Mouse (Mus musculus) retina, postnatal 1 day (tissue): Measurements from ENCODE around the gene Gm20388.

Source experiments
- DNase-seq: peaks from one replicate; pipeline ENCODE4 v3.0.0-alpha.2; 2012

Gene Gm20388

DNA sequence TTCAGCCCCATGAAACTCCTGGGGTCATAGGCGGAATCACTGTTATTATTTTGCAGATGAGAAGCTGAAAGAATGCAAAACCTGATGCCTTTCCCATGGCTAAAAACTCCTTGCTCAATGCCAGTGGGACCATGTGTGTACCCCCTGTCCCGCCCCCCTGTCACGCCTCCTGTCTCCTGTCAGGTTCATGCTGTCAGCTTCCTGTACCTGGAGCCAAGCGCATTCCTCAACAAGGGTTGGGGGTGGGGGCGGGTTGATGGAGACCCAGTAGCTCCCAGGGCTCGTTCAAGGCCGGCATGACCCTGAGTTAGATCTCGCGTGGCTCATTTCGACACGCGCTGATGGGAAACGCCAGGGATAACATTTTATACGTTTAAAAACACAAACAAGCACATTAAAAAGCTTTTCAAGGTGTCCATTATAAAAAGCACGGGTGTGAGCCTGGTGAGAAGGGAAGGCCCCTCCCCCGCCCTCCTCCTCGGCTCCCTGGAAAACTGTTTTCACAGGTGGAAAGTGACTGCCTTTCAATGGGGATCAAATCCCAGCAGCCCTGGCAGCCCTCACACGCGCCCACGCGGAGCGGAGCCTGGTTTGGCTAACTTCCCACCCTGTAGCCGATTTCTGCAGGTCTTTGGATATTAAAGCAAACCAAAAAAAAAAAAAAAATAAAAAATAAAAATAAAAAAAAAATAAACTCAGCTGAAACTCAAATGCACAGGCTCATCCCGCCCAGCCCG lies 1563.7 kb downstream of the Gm20388 start:
- no peak for DNase-seq

DNA sequence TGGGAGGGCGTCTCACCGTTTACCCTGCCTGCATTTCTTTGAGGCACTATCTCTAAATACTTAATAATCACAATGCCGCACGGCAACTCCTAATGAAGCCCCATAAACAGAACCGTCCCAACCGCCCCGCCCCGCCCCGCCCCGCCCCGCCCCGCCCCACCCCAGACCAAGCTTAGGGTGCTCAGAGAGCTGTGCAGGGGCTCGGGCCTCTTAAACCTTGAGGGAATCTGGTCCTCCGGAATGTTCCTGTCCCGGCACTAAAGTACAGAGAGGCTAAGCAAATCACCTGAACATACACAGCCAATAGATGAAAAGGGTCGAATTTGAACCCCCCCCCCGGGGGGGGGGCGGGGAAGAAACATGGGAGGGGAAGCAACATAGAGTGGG lies 1564.2 kb downstream of the Gm20388 start:
- no peak for DNase-seq

DNA sequence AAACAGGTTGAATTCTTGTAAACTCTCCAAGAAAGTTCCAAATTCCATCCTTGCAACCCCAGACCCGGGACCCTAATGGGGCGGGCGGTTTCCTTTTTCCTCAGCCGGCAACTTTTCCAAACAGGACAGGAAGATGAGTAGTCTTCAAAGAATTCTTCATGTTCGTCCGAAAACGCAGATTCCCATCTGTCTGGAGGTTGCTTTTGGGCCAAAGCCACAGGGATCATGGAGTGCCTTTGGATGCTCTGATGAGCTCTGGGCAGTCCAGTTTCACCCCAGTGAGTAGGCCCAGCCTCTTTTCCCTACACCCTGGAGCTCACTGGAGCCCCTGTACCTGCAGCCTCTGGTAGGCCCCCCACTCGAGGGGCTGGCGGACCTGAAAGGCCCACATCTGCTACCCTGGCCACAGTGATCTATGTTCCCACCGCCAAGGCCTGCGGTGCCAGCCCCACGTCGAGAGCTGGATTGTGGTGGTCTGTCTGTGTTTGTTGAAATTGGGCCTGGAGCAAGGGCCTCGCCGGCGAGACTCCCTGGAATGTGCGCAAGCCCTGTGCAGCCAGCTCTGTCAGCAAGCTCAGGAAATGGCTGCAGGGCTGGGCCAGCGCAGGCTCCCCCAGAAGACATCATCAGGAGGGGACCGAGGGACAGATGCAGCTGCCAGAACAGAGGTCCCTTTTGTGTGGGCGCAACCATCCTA lies 1567.4 kb downstream of the Gm20388 start:
- DNase-seq = no peak

DNA sequence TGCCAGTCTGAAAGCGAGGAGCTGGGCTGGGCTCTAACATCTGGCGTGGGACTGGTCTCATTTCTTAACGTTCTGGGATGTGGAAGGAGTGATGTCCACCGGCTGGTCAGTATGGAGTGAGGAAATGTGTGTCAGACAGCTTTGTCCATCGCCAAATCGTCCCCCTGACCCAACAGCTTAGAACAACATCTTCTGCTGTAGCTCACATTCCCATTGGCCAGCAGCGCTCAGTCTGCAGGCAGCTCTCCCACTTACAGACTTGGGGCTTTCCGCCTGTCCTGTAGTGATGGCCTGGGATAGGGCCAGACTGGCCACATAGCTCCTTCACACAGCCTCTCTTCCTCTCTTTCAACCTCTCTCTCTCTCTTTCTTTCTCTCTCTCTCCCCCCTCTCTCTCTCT lies 1568.5 kb downstream of the Gm20388 start:
- no peak for DNase-seq

DNA sequence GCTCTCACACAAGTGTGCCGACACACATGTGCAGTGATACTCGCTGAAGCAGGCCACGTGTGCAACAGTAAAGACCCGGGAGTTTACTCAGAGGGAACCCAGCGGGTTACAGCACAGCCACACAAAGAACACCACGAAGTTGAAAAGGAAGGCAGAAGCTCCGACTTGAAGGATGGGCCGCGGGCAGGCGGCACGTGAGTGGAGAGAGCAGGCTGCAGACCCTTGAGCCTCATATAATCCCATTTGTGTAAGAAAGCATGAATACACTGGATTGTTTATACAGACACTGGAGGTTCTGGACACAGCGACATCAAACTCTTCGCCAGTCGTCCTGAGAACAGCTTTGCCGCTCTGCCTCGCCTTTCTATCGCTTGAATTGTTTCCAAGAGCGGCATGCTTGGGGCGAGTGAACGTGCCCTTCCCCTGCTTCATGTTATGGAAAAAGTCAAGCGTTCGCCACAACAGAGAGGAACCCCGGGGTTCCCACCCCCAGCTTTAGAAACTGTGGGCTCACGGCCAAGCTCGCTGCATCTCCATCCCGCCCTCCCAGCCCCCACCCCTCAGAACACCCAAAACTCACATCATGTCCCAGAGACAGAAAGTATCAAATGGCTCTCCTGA lies 1569.9 kb downstream of the Gm20388 start:
- peak; percentile 47 for DNase-seq

DNA sequence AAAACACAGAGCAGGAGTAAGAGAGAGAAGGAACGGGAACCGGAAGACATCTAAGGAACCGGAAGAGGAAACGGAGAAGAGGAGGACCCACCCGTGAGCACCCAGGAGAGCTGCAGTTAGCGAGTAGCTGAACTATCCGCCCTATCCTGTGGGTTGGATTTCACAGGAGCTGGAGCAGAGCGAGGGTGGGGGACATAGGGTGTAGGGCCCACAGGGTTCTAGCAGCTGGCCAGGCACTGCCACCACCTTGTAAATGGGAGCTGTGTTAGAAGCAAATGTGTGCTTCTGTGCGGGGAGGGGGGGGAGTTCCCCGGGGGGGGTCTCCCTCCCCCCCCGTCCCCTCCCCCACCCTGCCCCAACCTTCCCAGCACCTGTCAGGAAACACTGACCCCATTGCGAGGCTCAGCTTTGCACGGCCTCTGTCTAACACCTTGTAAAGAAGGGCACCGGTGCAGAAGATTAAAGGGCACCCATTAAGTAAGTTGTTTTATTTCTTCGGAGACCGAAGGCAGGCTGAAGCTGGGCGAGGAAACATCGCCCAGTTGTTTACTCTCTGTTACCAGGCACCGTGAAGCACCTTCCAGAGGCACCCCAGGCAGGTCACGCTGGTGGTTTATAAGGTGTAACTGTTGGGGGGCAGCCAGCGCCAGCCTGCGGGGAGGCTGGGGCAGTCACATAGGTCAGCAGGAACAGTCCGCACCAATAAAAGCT lies 1573.6 kb downstream of the Gm20388 start:
- DNase-seq = no peak

DNA sequence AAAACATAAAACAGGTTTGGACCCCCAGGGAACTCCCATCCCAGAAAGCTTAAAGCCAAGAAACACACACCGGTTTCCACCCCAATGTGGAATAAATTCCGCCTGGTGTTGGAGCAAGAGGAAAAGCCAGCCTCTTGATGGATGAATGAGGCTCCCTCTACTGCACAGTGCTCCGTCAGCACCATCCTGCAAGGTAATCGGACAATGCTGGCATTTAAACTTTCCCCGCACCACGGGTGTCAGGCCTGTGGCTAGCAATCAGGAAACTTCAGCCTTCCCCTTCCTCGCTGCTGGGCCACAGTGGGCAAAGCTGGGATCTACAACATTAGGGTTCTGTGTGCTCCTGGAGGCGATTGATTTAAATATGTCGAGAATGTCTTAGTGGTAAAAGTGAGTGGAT lies 1581.0 kb downstream of the Gm20388 start:
- DNase-seq = no peak

DNA sequence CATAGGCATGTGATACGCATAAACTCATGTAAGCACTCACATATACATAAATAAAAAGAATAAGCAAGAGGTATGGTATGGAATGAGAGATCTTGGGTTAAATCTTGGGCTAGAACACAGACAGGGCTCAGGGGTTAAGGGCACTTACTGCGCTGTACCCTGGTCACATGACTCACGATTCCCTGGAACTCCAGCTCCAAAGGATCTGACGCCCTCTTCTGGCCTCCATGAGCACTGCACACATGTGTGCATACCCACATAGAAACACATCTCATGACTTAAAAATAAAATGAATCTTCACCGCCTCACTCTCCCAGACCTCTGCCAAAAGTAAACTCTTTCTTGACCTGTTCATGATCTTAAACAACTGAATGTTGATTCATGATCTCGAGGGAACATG lies 1587.0 kb downstream of the Gm20388 start:
- DNase-seq = no peak

DNA sequence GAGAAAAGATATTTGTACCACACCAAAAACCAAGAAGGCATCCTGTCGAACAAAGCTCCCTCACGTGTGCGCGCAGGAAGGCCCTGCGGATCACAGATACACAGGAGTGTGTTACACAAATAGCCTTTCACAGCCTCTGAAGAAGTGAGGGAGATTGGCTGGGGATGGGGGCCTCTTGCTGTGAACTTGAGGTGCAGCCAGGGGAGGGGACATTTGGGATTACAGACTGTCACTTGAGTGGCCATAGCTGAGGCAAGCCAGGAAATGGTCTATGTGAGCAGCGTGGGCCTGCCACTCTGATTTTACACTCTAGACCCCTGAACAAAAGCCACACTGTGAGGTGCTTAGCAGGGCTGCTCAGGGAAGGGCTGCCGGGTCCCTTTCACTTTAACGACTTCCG lies 1601.1 kb downstream of the Gm20388 start:
- peak; percentile 23 for DNase-seq

DNA sequence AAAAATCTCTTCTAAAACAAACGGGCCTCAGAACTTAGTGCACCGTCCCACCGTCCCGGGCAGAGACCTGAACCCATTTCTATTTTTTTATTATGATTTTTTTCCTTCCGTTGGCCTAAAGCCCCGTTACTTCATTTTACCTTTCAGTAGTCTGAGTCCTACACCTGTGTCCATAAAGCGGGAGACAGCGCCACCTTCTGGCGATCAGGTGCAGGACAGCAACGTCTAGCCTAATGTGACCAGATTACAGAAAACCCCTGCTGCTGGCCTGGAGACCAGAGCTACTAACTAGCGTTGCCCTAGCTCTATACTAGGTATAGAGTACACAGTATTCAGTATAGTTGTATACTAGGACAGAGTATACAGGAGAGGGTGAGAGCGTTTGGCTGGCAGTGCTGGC lies 1602.8 kb downstream of the Gm20388 start:
- DNase-seq = peak; percentile 81

DNA sequence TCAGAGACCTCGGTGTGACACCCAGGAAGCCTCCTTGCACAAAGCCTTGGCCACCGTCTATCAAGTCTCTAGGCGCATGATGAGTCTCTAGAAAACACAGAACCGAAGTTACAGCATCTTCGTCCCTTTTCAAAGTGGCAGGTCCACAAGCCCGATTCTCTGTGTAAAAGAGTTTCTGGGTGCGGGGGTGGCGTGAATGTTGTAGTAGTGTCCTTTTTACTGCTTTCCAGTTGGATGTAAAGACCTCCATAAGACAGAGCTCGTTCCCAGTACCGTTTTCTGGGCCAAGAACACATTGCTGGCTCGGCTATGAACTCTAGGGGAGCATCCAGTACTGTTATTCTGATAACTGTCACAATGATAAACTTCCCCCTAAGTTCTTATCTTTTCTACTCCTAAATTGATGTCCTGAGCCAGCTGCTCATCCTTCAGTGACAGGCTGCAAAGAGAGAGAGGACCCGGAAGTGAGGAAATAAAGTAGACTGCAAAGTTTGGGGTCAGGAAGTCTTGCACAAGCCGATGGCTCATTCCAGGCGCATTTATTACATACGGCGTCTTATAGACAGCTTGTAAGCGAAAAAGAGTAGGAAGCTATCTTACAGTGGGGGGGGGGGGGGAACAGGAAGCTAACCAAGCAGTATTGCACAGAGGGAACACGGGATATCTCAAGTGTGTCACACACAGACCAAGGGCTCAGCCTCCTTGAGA lies 1614.6 kb downstream of the Gm20388 start:
- no peak for DNase-seq

DNA sequence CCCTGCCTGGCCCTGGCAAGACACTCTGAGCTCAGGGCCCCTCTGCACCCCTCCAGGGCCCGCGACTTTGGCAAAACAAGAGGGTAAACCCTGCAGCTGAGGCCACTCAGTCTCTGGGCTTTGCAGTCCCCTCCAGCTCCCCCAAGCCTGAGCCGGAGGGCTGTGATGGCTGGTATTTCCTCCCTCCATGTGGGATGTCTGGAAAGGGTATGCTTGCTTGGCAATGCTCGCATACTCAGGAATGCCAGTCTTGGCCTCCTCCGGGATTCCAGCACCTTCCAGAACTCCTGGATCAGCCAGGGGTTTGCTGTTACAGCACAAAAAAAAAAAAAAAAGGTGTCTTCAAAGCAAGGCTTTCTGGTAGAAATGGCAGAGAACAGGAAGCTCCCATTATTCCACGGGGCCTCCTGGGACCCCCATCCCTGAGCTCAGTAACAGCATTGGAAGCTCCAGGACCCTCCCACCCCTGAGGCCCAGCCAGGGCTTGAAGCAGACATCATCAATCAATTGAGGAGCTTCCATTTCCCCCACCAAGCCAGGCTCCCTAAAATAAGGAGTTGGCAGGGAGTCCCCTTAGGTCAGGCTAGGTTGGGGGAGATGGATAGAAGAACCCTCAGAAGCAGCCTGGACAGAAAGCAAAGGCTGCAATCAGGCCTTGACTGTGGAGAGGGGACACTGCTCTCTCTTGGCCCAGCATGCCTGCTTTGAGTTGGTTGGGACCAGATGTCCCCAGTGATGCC lies 1616.3 kb downstream of the Gm20388 start:
- DNase-seq = no peak

DNA sequence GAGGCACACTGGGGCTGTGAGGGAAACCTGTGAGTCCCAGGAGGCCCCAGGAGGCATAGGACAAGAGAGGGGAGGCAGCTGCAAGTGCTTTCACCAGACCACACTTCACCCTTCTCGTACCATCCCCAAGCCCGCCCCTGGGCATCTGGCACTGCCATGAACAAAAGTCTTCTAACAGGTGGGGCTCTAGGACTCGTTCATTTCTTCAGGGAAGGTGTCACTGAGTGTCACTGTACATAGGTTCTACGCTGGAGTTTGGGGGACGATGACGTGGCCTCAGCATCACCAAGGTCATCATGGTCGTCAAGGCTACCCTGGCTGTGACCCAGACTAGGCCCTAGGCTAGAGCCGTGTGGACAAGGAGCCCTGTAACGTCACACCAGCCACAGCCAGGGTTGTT lies 1617.1 kb downstream of the Gm20388 start:
- no peak for DNase-seq

DNA sequence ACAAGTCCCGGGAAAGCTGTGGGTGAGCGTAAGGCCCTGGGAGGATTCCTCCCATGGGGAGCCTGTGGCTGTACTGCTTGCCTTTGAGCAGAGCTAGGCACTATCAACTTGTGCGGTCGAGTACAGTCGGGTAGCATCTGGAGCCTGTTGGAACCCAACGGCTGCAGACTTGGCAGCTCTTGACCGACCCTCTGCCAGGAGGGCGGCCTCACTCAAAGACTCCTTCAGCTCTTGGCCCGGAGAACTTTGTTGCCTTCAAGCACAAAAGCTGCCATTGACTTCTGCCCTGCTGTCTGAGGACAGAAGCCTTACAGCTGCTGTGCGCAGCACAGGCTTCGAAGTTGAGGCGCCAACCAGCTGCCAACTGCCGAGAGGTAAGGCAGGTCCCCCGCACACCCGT lies 1618.1 kb downstream of the Gm20388 start:
- DNase-seq = no peak

DNA sequence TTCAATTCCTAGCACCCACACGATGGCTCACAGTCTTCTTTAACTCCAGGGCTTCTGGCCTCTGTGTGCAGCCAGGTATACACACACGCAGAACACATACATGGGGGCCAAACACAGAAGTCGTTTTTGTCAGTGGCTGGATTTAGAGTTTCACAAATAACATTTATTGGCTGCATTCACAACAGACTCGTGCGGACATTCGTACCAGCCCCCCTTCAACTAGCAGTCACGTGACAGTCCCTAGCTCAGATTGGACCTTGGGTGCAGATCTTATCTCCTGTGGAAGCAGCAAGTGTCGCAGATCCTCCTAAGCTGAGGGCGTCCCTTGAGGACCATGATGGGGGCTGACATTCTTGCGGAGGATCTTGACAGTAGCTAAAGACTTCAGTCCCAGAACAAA lies 1620.0 kb downstream of the Gm20388 start:
- DNase-seq = no peak

DNA sequence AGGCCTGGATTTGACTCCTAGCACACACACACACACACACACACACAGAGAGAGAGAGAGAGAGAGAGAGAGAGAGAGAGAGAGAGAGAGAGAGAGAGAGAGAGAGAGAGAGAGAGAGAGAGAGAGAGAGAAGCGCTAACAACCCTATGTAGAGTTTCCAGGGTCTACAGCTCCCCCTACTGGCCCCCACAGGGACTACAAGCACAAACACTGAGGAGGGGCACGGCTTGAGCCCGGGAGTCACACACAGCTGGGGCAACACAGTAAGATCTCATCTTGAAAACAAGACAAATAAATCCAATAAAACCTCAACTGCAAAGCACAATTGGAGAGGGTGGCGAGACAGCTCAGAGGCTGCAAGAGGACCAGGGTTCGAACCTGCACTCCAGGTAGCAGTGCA lies 1621.7 kb downstream of the Gm20388 start:
- DNase-seq = peak; percentile 66

DNA sequence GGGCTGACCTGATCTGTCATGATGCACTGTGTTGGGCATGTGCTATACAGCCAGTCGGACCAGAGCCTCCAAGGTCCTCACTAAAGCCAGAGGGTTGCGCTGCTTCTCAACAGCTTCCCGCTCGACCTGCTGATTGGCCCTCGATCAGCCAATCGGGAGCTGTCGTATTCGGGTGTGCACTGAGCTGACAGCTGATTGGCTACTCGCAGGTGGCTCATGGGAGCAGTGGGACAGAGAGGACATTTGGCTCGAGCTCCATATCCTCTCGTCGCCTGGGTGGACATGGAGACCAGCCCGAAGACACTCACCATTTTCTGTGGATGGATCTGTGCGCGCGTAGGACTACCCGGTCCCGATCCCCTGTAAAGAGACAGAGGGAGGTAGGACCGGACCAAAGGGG lies 1631.2 kb downstream of the Gm20388 start:
- DNase-seq = no peak

DNA sequence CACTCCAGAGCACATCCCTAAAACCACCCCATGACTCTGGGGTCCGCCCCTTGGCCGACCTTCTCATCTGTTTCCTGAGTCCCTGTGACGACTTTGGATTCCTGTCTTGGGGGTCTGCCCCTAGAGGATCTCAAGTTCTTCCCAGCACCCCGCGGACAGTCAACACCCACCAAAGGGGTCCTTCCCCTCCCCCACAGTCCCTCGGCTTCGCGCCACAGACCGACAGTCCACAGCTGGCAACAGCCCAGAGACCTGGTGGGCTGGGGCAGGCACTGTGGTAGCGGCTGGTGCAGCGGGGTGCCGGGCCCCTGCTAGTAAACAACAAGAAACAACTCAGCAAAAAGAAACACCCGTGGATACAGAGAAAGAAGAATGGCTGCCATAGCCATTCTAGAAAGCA lies 1632.3 kb downstream of the Gm20388 start:
- DNase-seq = no peak

DNA sequence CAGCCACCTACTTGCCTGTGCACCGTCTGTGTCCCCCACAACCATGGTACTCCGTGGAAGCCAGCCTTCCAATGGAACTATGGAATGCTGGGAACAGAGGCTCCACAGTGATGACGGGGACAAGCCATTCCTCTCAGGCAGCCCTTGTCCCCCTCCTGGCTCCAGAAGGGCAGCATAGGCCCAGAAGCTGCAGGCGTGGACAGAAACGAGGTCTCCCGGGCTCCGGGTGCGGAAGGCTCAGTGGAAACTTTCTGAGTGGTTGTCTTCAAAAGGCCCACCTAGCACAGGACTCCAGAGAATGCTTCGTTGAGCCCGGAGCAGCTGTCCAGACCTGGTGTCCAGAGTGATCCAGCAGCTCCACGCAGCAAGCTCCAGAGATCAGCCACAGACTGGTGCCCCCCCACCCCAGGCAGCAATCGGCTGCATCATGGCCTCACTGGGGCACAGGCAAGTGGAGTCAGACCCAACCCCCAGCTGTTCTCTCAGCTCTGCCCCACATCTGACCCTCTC lies 1633.7 kb downstream of the Gm20388 start, which contains the start of gene 1700018B08Rik:
Gene 1700018B08Rik (minus strand): TSS at position 45 of the 510 bp plus-strand sequence.
- no peak for DNase-seq

DNA sequence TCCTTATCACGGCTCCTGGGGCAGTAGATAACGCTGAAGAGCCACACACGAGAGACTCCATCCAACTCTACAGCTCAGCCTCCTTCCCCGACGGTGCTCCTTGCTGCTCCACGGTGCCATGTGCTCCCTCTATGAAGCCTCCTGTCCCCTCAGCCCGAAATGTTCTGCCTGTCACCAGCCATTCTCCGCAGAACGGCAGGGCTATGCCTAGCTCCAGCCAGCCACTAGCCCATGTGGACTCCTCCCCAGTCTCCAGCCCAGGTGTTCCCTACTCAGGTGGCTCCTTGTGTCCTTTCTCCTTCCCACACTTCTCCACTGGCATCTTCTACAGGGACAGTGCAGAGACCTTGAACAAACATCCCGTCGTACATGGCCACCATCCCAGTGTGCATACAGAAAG lies 1634.3 kb downstream of the Gm20388 start:
- DNase-seq = no peak

DNA sequence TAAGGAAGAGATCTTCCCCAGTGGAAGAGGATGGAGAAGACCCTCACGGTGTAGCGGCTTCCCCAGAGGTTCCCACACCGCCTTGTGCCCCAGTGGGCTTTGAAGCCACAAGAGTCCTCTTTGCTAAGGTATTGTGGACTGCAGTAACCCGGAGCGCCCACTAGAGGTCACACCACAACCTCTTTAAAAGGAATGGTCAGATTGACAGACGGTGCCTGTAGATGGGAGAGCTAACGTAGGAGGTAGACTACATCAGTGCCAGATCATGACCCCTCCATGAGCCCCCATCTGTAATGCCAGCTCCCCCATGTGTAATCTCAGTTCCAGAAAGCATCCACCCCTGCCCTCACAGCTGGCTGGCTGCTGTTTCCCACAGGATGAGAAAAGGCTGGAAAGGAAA lies 1636.5 kb downstream of the Gm20388 start:
- DNase-seq = peak; percentile 88

DNA sequence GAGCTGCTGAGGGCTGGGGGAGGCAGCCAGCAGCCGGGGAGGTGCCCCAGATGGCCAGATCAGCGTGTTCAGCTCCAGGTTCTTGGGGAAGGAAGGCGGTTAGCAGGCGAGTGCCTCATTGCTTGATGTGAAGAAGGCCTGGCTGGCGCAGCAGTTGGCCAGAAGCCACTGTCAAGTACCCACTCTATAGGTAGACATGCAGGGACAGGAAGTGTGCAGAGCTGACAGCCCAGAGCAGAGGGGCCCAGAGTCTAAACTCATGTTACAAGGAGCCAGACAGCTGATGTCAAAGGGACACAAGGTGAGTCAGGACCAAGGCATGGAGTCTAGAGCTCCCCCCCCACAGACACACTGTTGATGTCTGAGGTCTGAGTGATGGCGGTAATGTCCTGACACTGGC lies 1639.4 kb downstream of the Gm20388 start:
- no peak for DNase-seq
